Mouse (Mus musculus): Measurements from ENCODE around the gene Sin3a. TPM values are rescaled to one million over a fixed set of nuclear protein-coding genes. Genes with fewer than 3 reads are reported as not detected.

Sin3a gene
- polyA plus RNA-seq, 1 experiment from 2014 or later: 25.2 TPM

GRCm38 (mm10) chr9:57138507-57138906, 66.7 kb downstream of the Sin3a start:
- no peaks in the 10 kb centered on the region for H3K27me3 ChIP-seq (ENCODE audit: control insufficient read depth, insufficient read depth, low read length)
- no peak overlapping the region for H3K4me3 ChIP-seq (ENCODE audit: control insufficient read depth in 1 of 2, insufficient read depth in 1 of 2, low read depth in 1 of 2, low read length in 2 of 2)
- H3K36me3 ChIP-seq (ENCODE audit: control insufficient read depth, insufficient read depth, low read length): peaks cover 96% of the 10 kb centered on the region
- H3K9me3 ChIP-seq (ENCODE audit: control insufficient read depth, low read length): no peaks in the 10 kb centered on the region
- H3K4me1 ChIP-seq (ENCODE audit: control insufficient read depth in 2 of 2, insufficient read depth in 2 of 2, low read length in 2 of 2): peaks cover 0 to 7% of the 10 kb centered on the region in 2 experiments; a peak in 1 of 4 replicates
- H3K9ac ChIP-seq (ENCODE audit: low read length): no peak overlapping the region
- 85% methylated on average over 6 of the region's 6 CpGs for WGBS
- H3K27ac ChIP-seq (replicated peaks in 1 of 2; ENCODE audit: control insufficient read depth in 1 of 2, insufficient read depth in 1 of 2, low read depth in 2 of 2, low read length in 2 of 2): no peak overlapping the region
- no peak for ATAC-seq (ENCODE audit: insufficient number of reproducible peaks, insufficient read depth, low FRiP score, low read depth)
- H3K4me2 ChIP-seq (ENCODE audit: low read length): no peak overlapping the region

GRCm38 (mm10) chr9:57139110-57139509, 67.3 kb downstream of the Sin3a start:
- Histone ChIP-seq H3K9ac (ENCODE audit: low read length) (no peak overlapping the region), H3K36me3 (ENCODE audit: control insufficient read depth, insufficient read depth, low read length) (peaks cover 96% of the 10 kb centered on the region), H3K4me2 (ENCODE audit: low read length) (no peak overlapping the region), H3K4me1 (ENCODE audit: control insufficient read depth in 2 of 2, insufficient read depth in 2 of 2, low read length in 2 of 2) (peaks cover 0 to 7% of the 10 kb centered on the region in 2 experiments; a peak in 1 of 4 replicates), H3K4me3 (ENCODE audit: control insufficient read depth in 1 of 2, insufficient read depth in 1 of 2, low read depth in 1 of 2, low read length in 2 of 2) (no peak overlapping the region), H3K9me3 (ENCODE audit: control insufficient read depth, low read length) (no peaks in the 10 kb centered on the region), H3K27me3 (ENCODE audit: control insufficient read depth, insufficient read depth, low read length) (no peaks in the 10 kb centered on the region), H3K27ac (replicated peaks in 1 of 2; ENCODE audit: control insufficient read depth in 1 of 2, insufficient read depth in 1 of 2, low read depth in 2 of 2, low read length in 2 of 2) (no peak overlapping the region)
- 91% methylated on average over 9 of the region's 9 CpGs for WGBS
- no peak for ATAC-seq (ENCODE audit: insufficient number of reproducible peaks, insufficient read depth, low FRiP score, low read depth)

- Histone ChIP-seq H3K4me3 (ENCODE audit: control insufficient read depth in 1 of 2, insufficient read depth in 1 of 2, low read depth in 1 of 2, low read length in 2 of 2) (no peak overlapping the region), H3K36me3 (ENCODE audit: control insufficient read depth, insufficient read depth, low read length) (peaks cover 91% of the 10 kb centered on the region), H3K4me1 (ENCODE audit: control insufficient read depth in 2 of 2, insufficient read depth in 2 of 2, low read length in 2 of 2) (peaks cover 0 to 7% of the 10 kb centered on the region in 2 experiments; a peak in 1 of 4 replicates), H3K9ac (ENCODE audit: low read length) (no peak overlapping the region), H3K27me3 (ENCODE audit: control insufficient read depth, insufficient read depth, low read length) (no peaks in the 10 kb centered on the region), H3K9me3 (ENCODE audit: control insufficient read depth, low read length) (no peaks in the 10 kb centered on the region), H3K27ac (replicated peaks in 1 of 2; ENCODE audit: control insufficient read depth in 1 of 2, insufficient read depth in 1 of 2, low read depth in 2 of 2, low read length in 2 of 2) (no peak overlapping the region), H3K4me2 (ENCODE audit: low read length) (no peak overlapping the region)
- WGBS: 98% methylated on average over 5 of the region's 5 CpGs
- no peak for ATAC-seq (ENCODE audit: insufficient number of reproducible peaks, insufficient read depth, low FRiP score, low read depth)
Observed at GRCm38 (mm10) chr9:57139571-57139970, 67.7 kb downstream of the Sin3a start.

GRCm38 (mm10) chr9:57141417-57142353, 69.8 kb downstream of the Sin3a start:
- no peak for ATAC-seq (ENCODE audit: insufficient number of reproducible peaks, insufficient read depth, low FRiP score, low read depth)
- H3K9me3 ChIP-seq (ENCODE audit: control insufficient read depth, low read length): no peaks in the 10 kb centered on the region
- 76% methylated on average over 17 of the region's 17 CpGs for WGBS
- H3K27me3 ChIP-seq (ENCODE audit: control insufficient read depth, insufficient read depth, low read length): no peaks in the 10 kb centered on the region
- no peak overlapping the region for H3K9ac ChIP-seq (ENCODE audit: low read length)
- H3K36me3 ChIP-seq (ENCODE audit: control insufficient read depth, insufficient read depth, low read length): peaks cover 70% of the 10 kb centered on the region
- no peak overlapping the region for H3K4me3 ChIP-seq (ENCODE audit: control insufficient read depth in 1 of 2, insufficient read depth in 1 of 2, low read depth in 1 of 2, low read length in 2 of 2)
- H3K4me1 ChIP-seq (ENCODE audit: control insufficient read depth in 2 of 2, insufficient read depth in 2 of 2, low read length in 2 of 2): peaks cover 0 to 7% of the 10 kb centered on the region in 2 experiments; a peak in 1 of 4 replicates
- 0 out of 4 replicates have a peak overlapping the region, but pooled peaks of 1 of the 2 experiments have one; percentile 1 for H3K27ac ChIP-seq (replicated peaks in 1 of 2; ENCODE audit: control insufficient read depth in 1 of 2, insufficient read depth in 1 of 2, low read depth in 2 of 2, low read length in 2 of 2)
- no peak overlapping the region for H3K4me2 ChIP-seq (ENCODE audit: low read length)

GRCm38 (mm10) chr9:57143212-57143611, 71.4 kb downstream of the Sin3a start:
- no peak overlapping the region for H3K4me3 ChIP-seq (ENCODE audit: control insufficient read depth in 1 of 2, insufficient read depth in 1 of 2, low read depth in 1 of 2, low read length in 2 of 2)
- no peaks in the 10 kb centered on the region for H3K27me3 ChIP-seq (ENCODE audit: control insufficient read depth, insufficient read depth, low read length)
- H3K27ac ChIP-seq (replicated peaks in 1 of 2; ENCODE audit: control insufficient read depth in 1 of 2, insufficient read depth in 1 of 2, low read depth in 2 of 2, low read length in 2 of 2): no peak overlapping the region
- no peak for ATAC-seq (ENCODE audit: insufficient number of reproducible peaks, insufficient read depth, low FRiP score, low read depth)
- WGBS: 86% methylated on average over 11 of the region's 11 CpGs
- peaks cover 5 to 14% of the 10 kb centered on the region in 2 experiments; a peak in 3 of 4 replicates for H3K4me1 ChIP-seq (ENCODE audit: control insufficient read depth in 2 of 2, insufficient read depth in 2 of 2, low read length in 2 of 2)
- H3K9ac ChIP-seq (ENCODE audit: low read length): no peak overlapping the region
- H3K4me2 ChIP-seq (ENCODE audit: low read length): no peak overlapping the region
- H3K36me3 ChIP-seq (ENCODE audit: control insufficient read depth, insufficient read depth, low read length): peaks cover 55% of the 10 kb centered on the region
- H3K9me3 ChIP-seq (ENCODE audit: control insufficient read depth, low read length): no peaks in the 10 kb centered on the region

GRCm38 (mm10) chr9:57144830-57145229, 73.0 kb downstream of the Sin3a start:
- 82% methylated on average over 8 of the region's 8 CpGs for WGBS
- Histone ChIP-seq H3K27me3 (ENCODE audit: control insufficient read depth, insufficient read depth, low read length) (no peaks in the 10 kb centered on the region), H3K4me2 (ENCODE audit: low read length) (no peak overlapping the region), H3K4me3 (ENCODE audit: control insufficient read depth in 1 of 2, insufficient read depth in 1 of 2, low read depth in 1 of 2, low read length in 2 of 2) (no peak overlapping the region), H3K9ac (ENCODE audit: low read length) (no peak overlapping the region), H3K9me3 (ENCODE audit: control insufficient read depth, low read length) (no peaks in the 10 kb centered on the region), H3K27ac (replicated peaks in 1 of 2; ENCODE audit: control insufficient read depth in 1 of 2, insufficient read depth in 1 of 2, low read depth in 2 of 2, low read length in 2 of 2) (no peak overlapping the region), H3K4me1 (ENCODE audit: control insufficient read depth in 2 of 2, insufficient read depth in 2 of 2, low read length in 2 of 2) (peaks cover 6 to 19% of the 10 kb centered on the region in 2 experiments; a peak in 3 of 4 replicates), H3K36me3 (ENCODE audit: control insufficient read depth, insufficient read depth, low read length) (peaks cover 39% of the 10 kb centered on the region)
- ATAC-seq (ENCODE audit: insufficient number of reproducible peaks, insufficient read depth, low FRiP score, low read depth): no peak

- WGBS: 88% methylated on average over 17 of the region's 17 CpGs
- Histone ChIP-seq H3K4me3 (ENCODE audit: control insufficient read depth in 1 of 2, insufficient read depth in 1 of 2, low read depth in 1 of 2, low read length in 2 of 2) (no peak overlapping the region), H3K27me3 (ENCODE audit: control insufficient read depth, insufficient read depth, low read length) (no peaks in the 10 kb centered on the region), H3K27ac (replicated peaks in 1 of 2; ENCODE audit: control insufficient read depth in 1 of 2, insufficient read depth in 1 of 2, low read depth in 2 of 2, low read length in 2 of 2) (no peak overlapping the region), H3K9me3 (ENCODE audit: control insufficient read depth, low read length) (no peaks in the 10 kb centered on the region), H3K4me1 (ENCODE audit: control insufficient read depth in 2 of 2, insufficient read depth in 2 of 2, low read length in 2 of 2) (peaks cover 6 to 19% of the 10 kb centered on the region in 2 experiments; a peak in 3 of 4 replicates), H3K36me3 (ENCODE audit: control insufficient read depth, insufficient read depth, low read length) (peaks cover 22% of the 10 kb centered on the region), H3K4me2 (ENCODE audit: low read length) (no peak overlapping the region; the same call in 1 of the 2 replicates), H3K9ac (ENCODE audit: low read length) (no peak overlapping the region)
- ATAC-seq (ENCODE audit: insufficient number of reproducible peaks, insufficient read depth, low FRiP score, low read depth): no peak
Observed at GRCm38 (mm10) chr9:57146451-57147066, 74.7 kb downstream of the Sin3a start.

All from heart, embryonic 14.5 days (tissue).